Mouse (Mus musculus): ENCODE results near the gene Castor2.

DNA sequence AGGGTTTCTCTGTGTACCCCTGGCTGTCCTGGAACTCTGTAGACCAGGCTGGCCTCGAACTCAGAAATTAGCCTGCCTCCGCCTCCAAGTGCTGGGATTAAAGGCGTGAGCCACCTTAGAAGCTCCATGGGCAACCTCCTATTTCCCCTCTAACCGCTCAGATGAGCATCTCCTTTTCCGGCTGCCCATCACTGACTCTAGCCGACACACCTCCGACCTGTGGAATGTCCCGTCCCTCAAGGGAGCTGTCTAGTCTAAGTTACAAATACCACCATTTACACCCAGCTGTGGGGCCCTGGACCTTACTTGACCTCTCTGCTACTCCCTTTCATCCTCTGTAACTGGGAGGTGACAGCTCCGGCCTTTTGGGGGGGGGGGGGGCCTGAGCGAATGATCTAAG lies 76.2 kb downstream of the Castor2 start:
- TF ChIP-seq CTCF (IDR thresholded peaks at IDR 0.05; ENCODE audit: control insufficient read depth, insufficient read depth, low read length) (no peak), POLR2A (IDR thresholded peaks at IDR 0.05; ENCODE audit: borderline replicate concordance, control insufficient read depth, low read depth, low read length) (no peak)

Measured in bone marrow, adult 2 months (tissue).